Mouse (Mus musculus) hindbrain, embryonic 11.5 days (tissue): Measurements from ENCODE around the gene Nek9. TPM values are rescaled to one million over a fixed set of nuclear protein-coding genes. Genes with fewer than 3 reads are reported as not detected.

Experiments
- ATAC-seq: fragments of 200-750 bp; cut with Nextera tagmentation; 2 replicates; pipeline ENCODE4 v1.8.0; 2017; ENCODE audit warnings: mild to moderate bottlenecking, moderate TSS enrichment, moderate library complexity; ENCODE audit not compliant: low FRiP score
- DNase-seq: peaks from one replicate; pipeline ENCODE4 v3.0.0-alpha.2; 2015; ENCODE audit warnings: low spot score
- H3K27ac ChIP-seq: fragments of 300-500 bp; sonication (generic); 2 replicates; pipeline ENCODE4 v1.5.1; 2014; ENCODE audit warnings: mild to moderate bottlenecking, low read depth, low read length
- H3K27me3 ChIP-seq: fragments of 300-500 bp; sonication (generic); 2 replicates; pipeline ENCODE4 v1.6.1; 2014; ENCODE audit warnings: mild to moderate bottlenecking, low read length, moderate library complexity, mixed read lengths; ENCODE audit not compliant: control insufficient read depth, insufficient read depth
- H3K36me3 ChIP-seq: fragments of 300-500 bp; sonication (generic); 2 replicates; pipeline ENCODE4 v1.6.1; 2014; ENCODE audit warnings: mild to moderate bottlenecking, low read length, moderate library complexity, mixed read lengths; ENCODE audit not compliant: control insufficient read depth, insufficient read depth
- H3K4me1 ChIP-seq: fragments of 300-500 bp; sonication (generic); replicated peaks from 2 replicates; pipeline ENCODE4 v1.6.1; 2014; ENCODE audit warnings: low read length, mixed read lengths; ENCODE audit not compliant: control insufficient read depth, insufficient read depth
- H3K4me2 ChIP-seq: fragments of 300-500 bp; sonication (generic); replicated peaks from 2 replicates; pipeline ENCODE4 v1.6.1; 2014; ENCODE audit warnings: mild to moderate bottlenecking, low read depth, low read length
- H3K4me3 ChIP-seq: fragments of 300-500 bp; sonication (generic); 2 replicates; pipeline ENCODE4 v1.5.1; 2014; ENCODE audit warnings: low read depth, low read length
- H3K9ac ChIP-seq: fragments of 300-500 bp; sonication (generic); 2 replicates; pipeline ENCODE4 v1.6.1; 2014; ENCODE audit warnings: low read depth, low read length
- H3K9me3 ChIP-seq: fragments of 300-500 bp; sonication (generic); 2 replicates; pipeline ENCODE4 v1.6.1; 2016; ENCODE audit warnings: low read length; ENCODE audit not compliant: control insufficient read depth
- WGBS: fragments of 180-500 bp; shearing (Covaris S2); extraction: QIAGEN DNeasy Blood & Tissue Kit; methylation state at CpG from one replicate; pipeline ENCODE4 v1.1.7; 2014; 5-methylcytosine and 5-hydroxymethylcytosine counted together
- polyA plus RNA-seq: library from polyadenylated mRNA; unstranded; fragments of >200 nt; fragmentation: Nextera tagmentation; extraction: Ambion mirVana; gene quantifications from 2 replicates; pipeline ENCODE4 v1.2.1, GENCODE M21; 2014

Nek9 gene
- polyA plus RNA-seq, 1 experiment from 2014 or later, result 13.4 TPM

DNA sequence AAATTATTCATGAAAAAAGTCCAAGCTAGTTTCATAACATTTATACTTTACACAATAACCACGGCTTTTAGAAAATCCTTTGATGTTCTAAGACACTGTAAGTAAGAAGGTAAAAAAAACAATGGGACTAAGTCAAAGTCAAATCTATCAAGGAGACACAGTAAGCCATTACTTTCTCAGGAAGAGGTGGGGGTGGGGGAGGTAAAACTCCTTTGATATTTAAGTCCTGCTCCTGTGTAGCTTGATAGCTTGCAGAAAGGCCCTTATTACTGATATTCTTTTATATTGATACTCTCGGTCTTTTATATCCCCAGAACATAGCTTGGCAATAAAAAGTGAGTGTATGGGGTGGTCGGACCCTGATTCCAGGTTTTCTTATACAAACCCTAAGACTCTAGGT is 69.3 kb downstream of the Nek9 start:
- Histone ChIP-seq H3K9ac (peak overlapping the region; percentile 64), H3K4me2 (peak overlapping the region; percentile 35), H3K27me3 (no peaks in the 10 kb centered on the region), H3K27ac (peak overlapping the region; percentile 67), H3K4me1 (no peaks in the 10 kb centered on the region), H3K36me3 (no peaks in the 10 kb centered on the region), H3K4me3 (peak overlapping the region; percentile 49), H3K9me3 (no peaks in the 10 kb centered on the region)
- WGBS, result 61% methylated on average over 3 of the region's 3 CpGs
- DNase-seq, result no peak
- ATAC-seq, result peak; percentile 22; the same call in 1 of the 2 replicates

DNA sequence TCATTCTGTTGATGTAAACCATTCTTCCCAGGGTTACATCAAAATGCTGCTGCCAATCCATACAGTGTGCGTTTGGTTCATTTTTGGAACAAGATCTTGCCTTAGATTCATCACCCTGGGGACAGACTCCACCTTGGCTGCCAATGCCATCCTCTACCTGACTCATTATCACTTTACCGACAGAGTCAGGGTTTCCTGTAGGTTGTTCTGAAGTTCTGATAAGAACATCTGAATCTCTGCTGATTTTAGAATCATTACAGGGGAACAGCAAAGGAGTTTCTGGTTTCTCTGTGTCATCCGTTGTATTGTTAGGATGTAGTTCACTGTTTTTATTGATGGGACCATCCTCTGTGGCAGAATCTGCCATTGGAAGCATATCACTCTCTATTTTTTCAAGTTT is 72.9 kb downstream of the Nek9 start:
- no peak for DNase-seq
- Histone ChIP-seq H3K4me1 (no peaks in the 10 kb centered on the region), H3K27ac (no peak overlapping the region), H3K27me3 (no peaks in the 10 kb centered on the region), H3K4me3 (no peak overlapping the region), H3K9me3 (no peaks in the 10 kb centered on the region), H3K9ac (no peak overlapping the region), H3K36me3 (no peaks in the 10 kb centered on the region), H3K4me2 (no peak overlapping the region)
- no peak for ATAC-seq
- WGBS, result 95% methylated on average over 3 of the region's 3 CpGs

DNA sequence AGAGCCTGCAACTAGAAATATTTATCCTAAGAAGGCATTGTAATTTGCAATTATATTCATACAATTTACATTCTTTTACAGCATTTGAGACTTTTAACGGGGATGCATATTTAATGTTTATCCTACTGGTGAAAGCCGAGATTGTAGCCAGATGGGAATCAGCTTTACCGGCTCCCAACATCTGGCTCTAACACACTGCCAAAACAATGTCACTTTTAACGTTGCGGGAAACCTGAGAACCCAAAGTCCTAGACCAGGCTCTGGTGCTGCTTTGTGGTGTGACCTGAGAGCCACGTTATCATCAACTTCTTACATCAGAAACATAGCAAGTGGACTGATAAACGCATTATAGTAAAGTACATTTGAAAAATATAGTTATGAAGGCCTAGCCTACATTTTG is 74.2 kb downstream of the Nek9 start:
- H3K4me3 ChIP-seq, result no peak overlapping the region
- WGBS, result 60% methylated on average over 7 of the region's 7 CpGs
- no peaks in the 10 kb centered on the region for H3K27me3 ChIP-seq
- DNase-seq (peak; percentile 14), ATAC-seq (no peak)
- no peaks in the 10 kb centered on the region for H3K4me1 ChIP-seq
- no peak overlapping the region for H3K4me2 ChIP-seq
- no peak overlapping the region for H3K9ac ChIP-seq
- no peaks in the 10 kb centered on the region for H3K36me3 ChIP-seq
- H3K9me3 ChIP-seq, result no peaks in the 10 kb centered on the region
- H3K27ac ChIP-seq, result no peak overlapping the region

DNA sequence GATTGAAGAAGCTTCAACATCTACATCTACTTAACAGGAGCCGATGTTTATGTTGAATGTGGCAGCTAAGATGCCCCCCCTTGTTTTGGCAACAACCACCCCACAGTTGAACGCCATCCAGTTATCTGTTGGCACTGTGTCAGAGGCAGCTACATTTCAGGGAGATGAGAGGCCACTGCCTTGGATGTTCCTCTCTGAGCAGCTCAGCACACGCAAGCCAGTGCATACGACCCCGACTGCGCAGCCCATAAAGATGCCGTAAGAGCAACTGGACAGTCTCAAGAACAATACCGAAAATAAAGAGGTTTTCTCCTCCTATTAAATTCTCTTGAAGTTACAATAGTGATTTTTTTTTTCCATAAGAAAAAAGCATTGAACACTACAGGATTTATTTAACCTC is 74.6 kb downstream of the Nek9 start:
- 86% methylated on average over 8 of the region's 8 CpGs for WGBS
- H3K36me3 ChIP-seq, result no peaks in the 10 kb centered on the region
- no peak overlapping the region for H3K4me2 ChIP-seq
- no peaks in the 10 kb centered on the region for H3K27me3 ChIP-seq
- H3K4me1 ChIP-seq, result no peaks in the 10 kb centered on the region
- H3K9ac ChIP-seq, result no peak overlapping the region
- no peak for DNase-seq
- no peak overlapping the region for H3K27ac ChIP-seq
- ATAC-seq, result no peak
- H3K4me3 ChIP-seq, result no peak overlapping the region
- H3K9me3 ChIP-seq, result no peaks in the 10 kb centered on the region

DNA sequence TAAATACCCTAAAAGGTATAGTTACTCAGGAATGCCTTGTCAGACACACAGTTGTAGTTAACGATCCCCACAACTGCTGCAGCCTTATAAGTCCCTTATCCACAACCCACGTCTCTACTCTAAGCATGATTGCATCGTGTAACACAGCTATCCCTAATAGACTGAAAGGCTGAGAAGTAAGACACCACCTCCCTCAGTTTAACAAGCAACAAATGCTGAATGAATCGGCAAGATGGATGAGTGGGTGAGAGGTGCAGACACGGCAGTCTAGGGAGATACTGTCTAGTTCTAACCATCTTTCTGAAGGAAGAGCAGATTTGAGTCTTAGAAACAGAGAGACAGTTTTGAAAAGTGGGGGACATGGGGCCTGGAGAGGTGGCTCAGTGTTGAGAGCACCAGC is 76.0 kb downstream of the Nek9 start:
- no peak for ATAC-seq
- WGBS, result 85% methylated on average over 5 of the region's 5 CpGs
- no peak overlapping the region for H3K4me2 ChIP-seq

DNA sequence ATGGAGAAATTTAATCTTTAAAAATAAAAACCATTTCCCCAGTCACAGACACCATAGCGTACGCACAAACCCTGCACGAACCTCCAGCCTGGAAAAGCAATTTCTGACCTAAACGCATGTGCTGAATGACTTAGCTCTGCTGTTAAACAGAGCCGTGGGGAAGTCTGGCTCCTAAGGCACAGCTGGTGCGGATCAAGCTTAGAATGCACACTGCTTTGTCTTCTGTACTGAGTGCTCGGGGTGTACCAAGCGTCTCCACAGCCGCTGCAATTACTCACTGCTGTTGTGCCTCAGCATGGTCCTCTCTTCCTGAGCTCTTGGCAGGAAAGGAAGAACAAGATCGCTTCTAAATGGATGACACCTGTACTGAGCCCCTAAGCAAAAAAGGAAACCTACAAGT is 76.7 kb downstream of the Nek9 start:
- DNase-seq, result peak; percentile 30

More for the DNA sequence above, 76.0 kb downstream of the Nek9 start:
- no peak for DNase-seq
- Histone ChIP-seq H3K27me3 (no peaks in the 10 kb centered on the region), H3K27ac (no peak overlapping the region), H3K36me3 (no peaks in the 10 kb centered on the region), H3K4me1 (no peaks in the 10 kb centered on the region), H3K4me3 (no peak overlapping the region), H3K9ac (no peak overlapping the region), H3K9me3 (no peaks in the 10 kb centered on the region)

DNA sequence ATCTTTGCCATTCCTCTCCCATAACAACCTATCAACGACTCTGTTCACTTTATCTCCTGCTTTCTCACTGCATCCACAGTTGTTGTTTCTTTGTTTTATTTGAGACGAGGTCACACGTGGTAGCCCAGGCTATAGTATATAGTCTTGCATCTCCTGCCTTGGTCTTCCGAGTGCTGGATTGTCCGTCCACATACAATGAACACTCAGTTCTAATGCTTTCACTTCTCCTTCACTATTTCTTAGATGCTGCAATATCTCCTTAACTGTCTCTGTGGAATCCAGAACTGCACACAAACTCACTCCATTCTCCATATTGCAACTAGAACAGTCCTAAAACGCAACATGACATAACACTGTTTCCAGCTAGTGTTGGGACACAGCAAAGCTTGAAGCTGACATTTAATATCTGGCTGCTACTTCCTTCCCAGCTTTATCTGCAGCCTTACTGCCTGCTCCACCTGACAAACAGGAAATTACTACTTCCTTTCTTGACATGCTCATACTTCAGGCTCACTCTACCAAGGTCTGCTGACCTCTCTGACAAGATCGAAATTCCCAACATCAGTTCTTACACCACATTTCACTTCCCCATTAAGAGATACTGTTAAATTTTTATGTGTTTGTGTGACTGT is 82.0 kb downstream of the Nek9 start:
- ATAC-seq (no peak), DNase-seq (no peak)
- no peaks in the 10 kb centered on the region for H3K4me1 ChIP-seq
- H3K27ac ChIP-seq, result no peak overlapping the region
- H3K9ac ChIP-seq, result no peak overlapping the region
- no peak overlapping the region for H3K4me2 ChIP-seq
- H3K9me3 ChIP-seq, result no peaks in the 10 kb centered on the region
- no peak overlapping the region for H3K4me3 ChIP-seq
- H3K27me3 ChIP-seq, result no peaks in the 10 kb centered on the region
- WGBS, result 79% methylated on average over 7 of the region's 7 CpGs
- H3K36me3 ChIP-seq, result no peaks in the 10 kb centered on the region

More for the DNA sequence above, 76.7 kb downstream of the Nek9 start:
- no peak for ATAC-seq
- Histone ChIP-seq H3K9me3 (no peaks in the 10 kb centered on the region), H3K4me3 (no peak overlapping the region), H3K36me3 (no peaks in the 10 kb centered on the region), H3K4me1 (no peaks in the 10 kb centered on the region), H3K27ac (no peak overlapping the region), H3K4me2 (no peak overlapping the region), H3K27me3 (no peaks in the 10 kb centered on the region), H3K9ac (no peak overlapping the region)
- WGBS, result 49% methylated on average over 10 of the region's 10 CpGs

DNA sequence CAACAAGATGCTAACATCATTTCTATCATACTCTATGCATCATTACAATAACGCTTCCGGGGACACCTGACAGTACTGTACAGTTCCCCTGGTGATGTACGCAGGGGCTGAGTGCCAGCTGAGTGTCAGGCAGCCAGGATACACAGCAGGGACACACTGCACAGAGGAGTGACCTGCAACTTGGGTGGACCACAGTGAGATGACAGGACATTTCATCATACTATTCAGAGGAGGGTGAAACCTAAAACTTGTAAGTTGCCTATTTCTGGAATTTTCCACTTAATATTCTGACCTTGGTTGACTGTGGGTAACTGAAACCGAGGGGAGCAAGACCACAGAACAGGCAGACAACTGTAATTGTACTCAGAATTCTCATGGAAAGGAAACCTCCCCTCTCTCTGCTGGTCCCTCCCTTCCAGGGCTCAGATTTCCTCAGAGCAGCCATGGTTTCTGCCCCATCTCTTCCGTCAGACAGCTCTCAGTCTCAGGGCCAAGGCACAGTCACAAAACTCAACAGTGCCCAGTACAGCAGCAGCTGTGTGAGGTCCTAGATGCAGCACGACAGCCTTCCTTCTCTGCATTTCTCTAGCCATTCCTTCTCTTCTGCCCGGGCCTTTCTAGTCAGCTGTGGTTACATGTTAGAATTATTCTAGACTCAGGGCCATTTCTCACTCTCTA is 82.9 kb downstream of the Nek9 start:
- Histone ChIP-seq H3K36me3 (no peaks in the 10 kb centered on the region), H3K9ac (no peak overlapping the region), H3K9me3 (no peaks in the 10 kb centered on the region), H3K4me2 (no peak overlapping the region), H3K4me3 (no peak overlapping the region), H3K4me1 (no peaks in the 10 kb centered on the region), H3K27me3 (no peaks in the 10 kb centered on the region), H3K27ac (no peak overlapping the region)
- no peak for ATAC-seq
- DNase-seq, result no peak
- WGBS, result 72% methylated on average over 7 of the region's 7 CpGs

DNA sequence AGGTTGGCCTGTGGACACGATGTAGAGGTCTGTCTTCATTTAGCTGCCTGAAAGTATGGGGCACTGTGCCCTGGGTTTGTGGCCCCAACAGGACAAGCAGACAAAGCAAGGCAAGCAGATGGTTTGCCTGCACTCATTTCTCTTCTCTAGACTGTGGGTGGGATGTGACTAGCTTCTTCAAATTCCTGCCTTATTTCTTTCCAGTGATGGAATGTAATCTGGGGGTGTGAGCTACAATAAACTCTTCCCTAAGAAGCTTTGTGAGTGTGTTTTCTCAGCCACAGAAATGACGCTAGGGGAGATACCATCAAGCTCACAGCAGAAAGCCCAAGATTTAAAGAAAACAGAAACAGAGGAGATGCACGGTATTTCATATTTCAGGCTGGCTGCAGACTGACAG is 87.1 kb downstream of the Nek9 start:
- DNase-seq, result no peak
- ATAC-seq, result no peak
- no peaks in the 10 kb centered on the region for H3K4me1 ChIP-seq
- H3K9ac ChIP-seq, result no peak overlapping the region
- H3K27me3 ChIP-seq, result no peaks in the 10 kb centered on the region
- H3K9me3 ChIP-seq, result no peaks in the 10 kb centered on the region
- 82% methylated on average over 3 of the region's 3 CpGs for WGBS
- no peaks in the 10 kb centered on the region for H3K36me3 ChIP-seq
- no peak overlapping the region for H3K4me3 ChIP-seq
- H3K4me2 ChIP-seq, result no peak overlapping the region
- no peak overlapping the region for H3K27ac ChIP-seq
